Mouse (Mus musculus) MEL-GATA-1-ER (cell line): ENCODE data around the gene Tank.

Experiments used
- DNase-seq: peaks from one replicate; pipeline ENCODE4 v3.0.0-alpha.2; 2012; ENCODE audit warnings: low read depth; ENCODE audit errors: extremely low read depth

Tank gene

GRCm38 (mm10) chr2:61655382-61656281, 77.2 kb downstream of the Tank start:
- DNase-seq: no peak

GRCm38 (mm10) chr2:61656421-61657411, 78.3 kb downstream of the Tank start:
- DNase-seq: no peak

- DNase-seq: peak; percentile 15
Observed at GRCm38 (mm10) chr2:61659254-61659653, 80.9 kb downstream of the Tank start.

- DNase-seq: no peak
Observed at GRCm38 (mm10) chr2:61662833-61663232, 84.4 kb downstream of the Tank start.

- no peak for DNase-seq
Observed at GRCm38 (mm10) chr2:61663573-61664241, 85.3 kb downstream of the Tank start.

- no peak for DNase-seq
Observed at GRCm38 (mm10) chr2:61667420-61667819, 89.0 kb downstream of the Tank start.

- peak; percentile 34 for DNase-seq
Observed at GRCm38 (mm10) chr2:61668260-61668659, 89.9 kb downstream of the Tank start.

DNA sequence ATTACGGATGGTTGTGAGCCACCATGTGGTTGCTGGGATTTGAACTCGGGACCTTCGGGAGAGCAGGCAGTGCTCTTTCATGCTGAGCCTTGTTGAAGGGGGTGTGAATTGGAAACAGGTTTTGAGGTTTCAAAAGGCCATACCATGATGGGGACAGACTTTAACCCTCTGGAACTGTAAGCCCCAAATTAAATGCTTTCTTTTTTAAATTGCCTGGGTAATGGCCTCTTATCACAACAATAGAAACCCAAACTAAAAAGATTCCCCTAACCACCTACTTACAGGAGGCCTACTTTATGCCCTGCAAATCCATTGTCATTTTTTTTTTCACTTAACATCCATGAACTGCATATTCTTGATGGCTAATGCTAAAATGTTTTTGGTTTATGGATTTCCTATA, 96.2 kb downstream of the Tank start:
- DNase-seq: no peak

- no peak for DNase-seq
Observed at GRCm38 (mm10) chr2:61681572-61681971, 103.2 kb downstream of the Tank start.

DNA sequence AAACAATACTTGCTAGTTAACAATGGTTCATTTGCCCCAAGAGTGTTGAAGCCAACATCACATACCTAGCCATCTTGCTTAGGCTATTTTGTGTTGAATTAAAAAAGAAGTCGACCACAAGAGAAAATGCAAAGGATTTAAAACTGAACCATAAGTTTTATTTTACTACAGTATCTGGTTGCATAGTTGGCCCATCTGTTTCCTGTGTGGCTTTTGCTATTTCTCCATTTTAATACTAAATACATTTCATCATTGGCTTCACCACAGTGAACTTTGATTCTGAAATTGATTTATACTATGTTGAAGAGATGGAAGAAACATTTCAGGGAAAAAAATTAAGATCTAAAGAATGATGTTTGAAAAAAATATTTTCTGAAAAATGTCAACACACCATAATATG, 108.1 kb downstream of the Tank start:
- peak; percentile 26 for DNase-seq

DNA sequence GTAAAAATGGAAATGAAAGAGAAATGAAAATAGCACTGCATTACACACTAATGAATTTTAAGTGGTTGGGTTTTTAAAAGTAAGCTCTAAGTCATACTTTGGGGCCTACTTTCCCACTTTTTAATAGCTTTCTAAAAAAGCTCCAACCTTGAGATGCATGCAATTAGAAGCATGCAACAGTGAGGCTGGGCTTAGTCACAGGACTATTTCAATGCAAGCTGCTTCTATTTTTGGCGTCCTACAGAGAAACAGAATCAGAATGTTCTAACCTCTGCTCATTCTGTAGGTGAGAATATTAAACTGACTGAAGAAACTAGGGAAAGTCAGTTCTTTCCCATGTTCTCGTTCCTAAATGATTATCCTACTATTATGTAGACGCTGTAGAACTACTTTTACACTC, 110.7 kb downstream of the Tank start:
- DNase-seq: no peak
